Mouse (Mus musculus) midbrain, postnatal 0 days (tissue): Measurements from ENCODE around the gene Tmem207. TPM values are rescaled to one million over a fixed set of nuclear protein-coding genes. Genes with fewer than 3 reads are reported as not detected.
A peak's percentile ranks its signal among the peaks of the same experiment; 100 is the strongest.
"Not testable (repeated sequence)": the region's sequence is repeated elsewhere in the genome, so short reads cannot be mapped to it uniquely, and the experiment has no call there.

Experiments
- ATAC-seq: fragments of 200-750 bp; cut with Nextera tagmentation; 2 replicates; pipeline ENCODE4 v1.8.0; 2017; ENCODE audit warnings: moderate number of reproducible peaks, mild to moderate bottlenecking, moderate TSS enrichment, moderate library complexity; ENCODE audit not compliant: low FRiP score
- DNase-seq: peaks from one replicate; pipeline ENCODE4 v3.0.0-alpha.2; 2015; ENCODE audit warnings: low spot score
- H3K27ac ChIP-seq: fragments of 300-500 bp; sonication (generic); 2 replicates; pipeline ENCODE4 v1.5.1; 2014; ENCODE audit warnings: low read depth, mild to moderate bottlenecking, low read length, mixed read lengths
- H3K27me3 ChIP-seq: fragments of 300-500 bp; sonication (generic); 2 replicates; pipeline ENCODE4 v1.6.1; 2014; ENCODE audit warnings: low read length, control low read depth, mixed read lengths; ENCODE audit not compliant: insufficient read depth
- H3K36me3 ChIP-seq: fragments of 300-500 bp; sonication (generic); 2 replicates; pipeline ENCODE4 v1.6.1; 2014; ENCODE audit warnings: low read length, control low read depth, mixed read lengths; ENCODE audit not compliant: insufficient read depth
- H3K4me1 ChIP-seq: fragments of 300-500 bp; sonication (generic); 2 replicates; pipeline ENCODE4 v1.6.1; 2014; ENCODE audit warnings: mild to moderate bottlenecking, control low read depth, antibody characterized with exemption, low read length, mixed read lengths; ENCODE audit not compliant: insufficient read depth
- H3K4me2 ChIP-seq: fragments of 300-500 bp; sonication (generic); 2 replicates; pipeline ENCODE4 v1.6.1; 2014; ENCODE audit warnings: low read depth, mild to moderate bottlenecking, low read length, mixed read lengths; ENCODE audit not compliant: poor library complexity, severe bottlenecking
- H3K4me3 ChIP-seq: fragments of 300-500 bp; sonication (generic); 2 replicates; pipeline ENCODE4 v1.5.1; 2014; ENCODE audit warnings: low read depth, mild to moderate bottlenecking, low read length, moderate library complexity
- H3K9ac ChIP-seq: fragments of 300-500 bp; sonication (generic); replicated peaks from 2 replicates; pipeline ENCODE4 v1.6.1; 2014; ENCODE audit warnings: mild to moderate bottlenecking, low read length, moderate library complexity, mixed read lengths; ENCODE audit not compliant: poor library complexity, severe bottlenecking
- H3K9me3 ChIP-seq: fragments of 300-500 bp; sonication (generic); 2 replicates; pipeline ENCODE4 v1.6.1; 2016; ENCODE audit warnings: low read length, control low read depth
- CTCF ChIP-seq: IDR thresholded peaks from 2 replicates; pipeline ENCODE4 v1.5.1; 2016; ENCODE audit warnings: antibody characterized with exemption, mild to moderate bottlenecking
- WGBS: fragments of 180-500 bp; shearing (Covaris S2); extraction: QIAGEN DNeasy Blood & Tissue Kit; methylation state at CpG from one replicate; pipeline ENCODE4 v1.1.7; 2014; 5-methylcytosine and 5-hydroxymethylcytosine counted together
- polyA plus RNA-seq: library from polyadenylated mRNA; unstranded; fragments of >200 nt; fragmentation: Nextera tagmentation; extraction: Ambion mirVana; gene quantifications from 2 replicates; pipeline ENCODE4 v1.2.1, GENCODE M21; 2015
- total RNA-seq: library from RNA; depleted of rRNA; stranded (reverse); fragments of >200 nt; gene quantifications from 2 replicates; pipeline ENCODE4 v1.2.3, GENCODE M21; 2014

The Tmem207 gene
- total and polyA plus RNA-seq, 2 experiments from 2014 or later = 0.07 to 0.93 TPM

DNA sequence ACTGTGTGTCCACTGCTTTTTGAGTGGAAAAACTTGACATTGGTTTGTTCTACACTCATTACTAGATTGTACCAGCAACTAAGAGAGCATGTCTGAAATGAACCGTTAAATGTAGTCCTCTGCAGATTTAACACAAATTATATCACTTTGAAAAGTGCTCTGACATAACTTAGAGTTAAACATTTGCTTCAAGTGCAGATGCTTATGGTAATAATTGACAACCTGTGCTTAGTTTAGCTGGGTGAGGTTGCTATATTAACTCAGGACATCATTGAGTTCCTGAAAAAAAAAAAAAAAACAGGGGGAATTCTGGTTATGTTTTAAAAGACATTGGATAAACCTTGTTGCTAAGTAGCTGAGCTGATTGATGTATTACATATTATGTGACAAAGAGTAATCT lies 3.9 kb upstream of the Tmem207 start:
- ATAC-seq (no peak), DNase-seq (no peak)
- no peaks in the 10 kb centered on the region for H3K27me3 ChIP-seq
- no peaks in the 10 kb centered on the region for H3K36me3 ChIP-seq
- H3K4me3 ChIP-seq = no peak overlapping the region
- no peak overlapping the region for H3K9ac ChIP-seq
- TF ChIP-seq CTCF = no peak
- no peak overlapping the region for H3K27ac ChIP-seq
- no peaks in the 10 kb centered on the region; the same call in 1 of the 2 replicates for H3K4me1 ChIP-seq
- H3K9me3 ChIP-seq = no peaks in the 10 kb centered on the region
- WGBS = 83% methylated on average over 1 of the region's 1 CpGs
- no peak overlapping the region for H3K4me2 ChIP-seq

DNA sequence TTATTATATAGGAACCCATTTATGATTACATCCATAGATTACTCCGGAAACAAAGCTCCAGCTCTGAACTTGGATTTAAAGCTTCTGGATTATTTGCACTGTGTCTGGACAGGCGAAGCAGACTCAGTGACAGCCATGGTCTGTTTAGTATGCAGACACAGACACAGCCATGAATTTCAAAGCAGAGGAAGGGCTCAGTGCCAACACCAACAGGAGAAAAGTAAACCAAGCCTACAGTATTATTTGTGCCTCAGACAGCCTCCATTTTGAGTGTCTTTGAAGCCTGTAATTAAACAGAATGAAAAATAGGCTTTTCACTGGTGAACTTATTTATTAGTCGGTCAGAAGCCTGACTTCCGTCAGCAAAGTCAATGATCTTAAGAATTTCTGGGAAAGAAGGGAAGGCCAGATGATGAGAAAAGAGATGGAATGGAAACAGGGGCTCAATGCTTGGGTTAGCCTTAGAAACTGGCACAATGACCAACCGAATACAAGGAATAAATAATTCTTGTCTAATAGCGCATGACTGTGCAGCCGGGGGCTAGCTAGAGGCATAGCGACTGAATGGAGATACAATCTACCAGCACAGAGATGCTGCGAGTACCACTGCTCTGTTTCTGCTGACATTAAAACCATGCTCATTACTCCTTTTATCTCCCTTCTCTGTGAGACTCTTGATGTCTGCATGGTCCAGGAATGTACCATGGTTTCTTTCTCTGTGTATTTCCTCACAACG lies 1.5 kb upstream of the Tmem207 start:
- Histone ChIP-seq H3K27ac (no peak overlapping the region), H3K9ac (no peak overlapping the region), H3K9me3 (no peaks in the 10 kb centered on the region), H3K4me2 (no peak overlapping the region), H3K27me3 (no peaks in the 10 kb centered on the region), H3K4me1 (no peaks in the 10 kb centered on the region; the same call in 1 of the 2 replicates), H3K36me3 (no peaks in the 10 kb centered on the region), H3K4me3 (no peak overlapping the region)
- no peak for TF ChIP-seq CTCF
- DNase-seq (peak; percentile 78), ATAC-seq (peak; percentile 68)
- 46% methylated on average over 10 of the region's 10 CpGs for WGBS

DNA sequence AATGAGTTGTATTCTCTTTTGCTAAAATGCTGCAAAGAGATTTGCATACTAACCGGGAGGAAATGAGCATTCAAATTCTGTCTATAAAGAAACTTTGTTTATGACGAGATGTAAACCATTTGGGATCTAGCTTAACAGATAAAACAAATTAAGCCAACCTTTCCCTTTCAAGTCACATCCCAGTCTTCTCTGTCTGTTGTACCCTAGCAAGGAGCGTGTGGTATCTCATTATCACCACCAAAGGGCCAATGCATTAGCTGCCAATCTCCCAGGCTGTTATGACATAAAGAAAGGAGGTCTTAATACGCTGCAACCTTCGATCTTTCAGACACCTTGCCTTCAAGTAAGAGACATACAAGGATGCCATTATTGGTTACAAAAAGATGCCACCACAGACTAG lies 737 bp downstream of the Tmem207 start:
- Histone ChIP-seq H3K4me2 (no peak overlapping the region), H3K4me1 (no peaks in the 10 kb centered on the region; the same call in 1 of the 2 replicates), H3K36me3 (no peaks in the 10 kb centered on the region), H3K4me3 (no peak overlapping the region), H3K27me3 (no peaks in the 10 kb centered on the region), H3K9me3 (no peaks in the 10 kb centered on the region), H3K9ac (no peak overlapping the region), H3K27ac (no peak overlapping the region)
- WGBS = 58% methylated on average over 5 of the region's 5 CpGs
- no peak for DNase-seq
- TF ChIP-seq CTCF = no peak
- no peak for ATAC-seq

- no peak overlapping the region for H3K27ac ChIP-seq
- peak; percentile 65 for TF ChIP-seq CTCF
- DNase-seq = no peak
- WGBS = 61% methylated on average over 2 of the region's 2 CpGs
- no peaks in the 10 kb centered on the region for H3K4me1 ChIP-seq
- H3K36me3 ChIP-seq = no peaks in the 10 kb centered on the region
- ATAC-seq = no peak
- no peaks in the 10 kb centered on the region for H3K27me3 ChIP-seq
- H3K4me2 ChIP-seq = no peak overlapping the region
- no peak overlapping the region for H3K4me3 ChIP-seq
- H3K9me3 ChIP-seq = no peaks in the 10 kb centered on the region
- no peak overlapping the region for H3K9ac ChIP-seq
Observed at GRCm38 (mm10) chr16:26519596-26519995, 7.0 kb downstream of the Tmem207 start.

DNA sequence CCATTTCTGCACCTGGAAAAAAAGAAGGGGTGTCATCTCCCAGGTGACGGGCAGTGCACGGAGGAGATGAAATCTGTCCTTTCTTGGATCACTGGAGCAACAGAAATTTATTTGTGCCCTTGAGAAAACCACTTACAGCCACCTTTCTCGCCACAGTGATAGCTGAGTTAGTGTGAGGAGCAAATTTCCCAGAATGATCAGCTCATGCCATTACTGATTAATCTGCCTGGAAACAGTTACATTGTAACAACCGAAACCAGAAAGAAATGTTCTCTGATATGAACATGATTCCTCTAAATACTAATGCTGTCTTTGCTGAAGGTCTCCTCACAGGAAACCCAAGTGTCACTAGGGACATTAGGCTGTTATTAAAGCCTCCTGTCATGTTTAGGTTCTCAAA lies 21.6 kb downstream of the Tmem207 start:
- H3K27me3 ChIP-seq = no peaks in the 10 kb centered on the region
- no peak overlapping the region for H3K9ac ChIP-seq
- H3K9me3 ChIP-seq = no peaks in the 10 kb centered on the region
- no peak for ATAC-seq
- WGBS = 87% methylated on average over 4 of the region's 4 CpGs
- TF ChIP-seq CTCF = no peak
- no peak overlapping the region for H3K4me3 ChIP-seq
- H3K4me2 ChIP-seq = no peak overlapping the region
- DNase-seq = no peak
- no peak overlapping the region for H3K27ac ChIP-seq
- H3K36me3 ChIP-seq = no peaks in the 10 kb centered on the region
- H3K4me1 ChIP-seq = no peaks in the 10 kb centered on the region

- ATAC-seq = no peak
- Histone ChIP-seq H3K9me3 (no peaks in the 10 kb centered on the region), H3K27ac (no peak overlapping the region), H3K27me3 (no peaks in the 10 kb centered on the region), H3K4me1 (no peaks in the 10 kb centered on the region), H3K4me3 (no peak overlapping the region), H3K9ac (no peak overlapping the region), H3K36me3 (no peaks in the 10 kb centered on the region), H3K4me2 (no peak overlapping the region)
- no peak for TF ChIP-seq CTCF
- WGBS = 84% methylated on average over 3 of the region's 3 CpGs
- DNase-seq = no peak
Observed at GRCm38 (mm10) chr16:26500738-26501137, 25.8 kb downstream of the Tmem207 start.

DNA sequence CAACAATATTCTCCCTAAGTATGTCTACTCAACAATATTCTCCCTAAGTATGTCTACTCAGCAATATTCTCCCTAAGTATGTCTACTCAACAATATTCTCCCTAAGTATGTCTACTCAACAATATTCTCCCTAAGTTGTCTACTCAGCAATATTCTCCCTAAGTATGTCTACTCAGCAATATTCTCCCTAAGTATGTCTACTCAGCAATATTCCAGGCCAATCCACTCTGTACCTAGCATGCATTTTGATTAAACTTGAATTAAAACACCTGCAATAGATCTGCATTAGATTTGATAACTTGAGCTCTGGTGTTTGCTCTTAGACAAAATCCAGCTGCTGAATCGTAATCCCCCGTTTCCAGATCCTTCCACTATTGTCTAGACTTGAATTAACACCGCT lies 26.9 kb downstream of the Tmem207 start:
- not testable (repeated sequence) for H3K4me3 ChIP-seq, H3K27ac ChIP-seq, H3K4me2 ChIP-seq, H3K27me3 ChIP-seq, H3K9me3 ChIP-seq, H3K4me1 ChIP-seq, H3K36me3 ChIP-seq, H3K9ac ChIP-seq, DNase-seq, ATAC-seq
- WGBS = 96% methylated on average over 3 of the region's 3 CpGs
